Mouse (Mus musculus) G1E (cell line): ENCODE data around the gene Epha1. TPM values are rescaled to one million over a fixed set of nuclear protein-coding genes. Genes with fewer than 3 reads are reported as not detected.

Experiments
- ATAC-seq: 2 replicates; pipeline ENCODE4 v1.8.0; 2016; ENCODE audit warnings: mild to moderate bottlenecking; ENCODE audit not compliant: insufficient number of reproducible peaks, poor library complexity, low FRiP score, severe bottlenecking; ENCODE audit errors: extremely low read depth
- DNase-seq: peaks from one replicate; pipeline ENCODE4 v3.0.0; 2012; ENCODE audit warnings: low spot score
- H3K27me3 ChIP-seq: 2 replicates; pipeline ENCODE4 v1.6.1; 2012; ENCODE audit warnings: mild to moderate bottlenecking, low read length, inconsistent platforms; ENCODE audit not compliant: insufficient read depth
- H3K36me3 ChIP-seq: replicated peaks from 2 replicates; pipeline ENCODE3; 2012; ENCODE audit warnings: mild to moderate bottlenecking, inconsistent platforms
- H3K4me1 ChIP-seq: 2 replicates; pipeline ENCODE4 v1.6.1; 2012; ENCODE audit warnings: low read depth, low read length, inconsistent platforms, mixed read lengths; ENCODE audit not compliant: insufficient read depth
- H3K4me3 ChIP-seq: 2 replicates; pipeline ENCODE4 v1.5.1; 2012; ENCODE audit warnings: low read depth, mild to moderate bottlenecking, inconsistent platforms, low read length, moderate library complexity, mixed read lengths
- H3K9me3 ChIP-seq: replicated peaks from 2 replicates; pipeline ENCODE4 v1.6.1; 2012; ENCODE audit warnings: inconsistent platforms
- CTCF ChIP-seq: IDR thresholded peaks from 2 replicates; pipeline ENCODE4 v1.5.1; 2012; ENCODE audit warnings: low read depth, low read length, inconsistent platforms, mixed read lengths
- GATA1 ChIP-seq: IDR thresholded peaks from 2 replicates; pipeline ENCODE4 v1.6.1; 2012; ENCODE audit warnings: borderline replicate concordance, low read length, inconsistent platforms, mixed read lengths
- GATA2 ChIP-seq: IDR thresholded peaks from 2 replicates; pipeline ENCODE4 v1.6.1; 2012; ENCODE audit warnings: low read depth, low read length, inconsistent platforms, borderline replicate concordance
- POLR2AphosphoS5 ChIP-seq: IDR thresholded peaks from 2 replicates; pipeline ENCODE4 v1.6.1; 2012; ENCODE audit warnings: low read depth, low read length, inconsistent platforms; ENCODE audit not compliant: insufficient replicate concordance
- TAL1 ChIP-seq: conservative IDR thresholded peaks from 2 replicates; pipeline ENCODE4 v1.6.1; 2012; ENCODE audit warnings: low read depth, low read length, inconsistent platforms, mixed read lengths
- polyA plus RNA-seq: library from polyadenylated mRNA; stranded (reverse); fragments of >175 nt; gene quantifications from 2 replicates; pipeline ENCODE4 v1.2.3, GENCODE M21; 2012
- total RNA-seq, 2 experiments: library from RNA; stranded (forward) in 1 of 2; stranded (reverse) in 1 of 2; fragments of 200-1000 nt in 1 of 2; fragments of >200 nt in 1 of 2; fragmentation: Nextera tagmentation in 1 of 2; gene quantifications; 2 replicates each; pipeline ENCODE4 v1.2.3; 2014 to 2017

The Epha1 gene
- total and polyA plus RNA-seq, 3 experiments = not detected

- DNase-seq = no peak
- peaks cover 36% of the 10 kb centered on the region for H3K27me3 ChIP-seq
- no peaks in the 10 kb centered on the region for H3K9me3 ChIP-seq
- H3K4me1 ChIP-seq = peaks cover 4% of the 10 kb centered on the region; the same call in 1 of the 2 replicates
- TF ChIP-seq TAL1 (no peak), CTCF (no peak), POLR2AphosphoS5 (no peak), GATA1 (no peak), GATA2 (no peak)
- no peaks in the 10 kb centered on the region for H3K36me3 ChIP-seq
- no peak for ATAC-seq
- no peak overlapping the region for H3K4me3 ChIP-seq
Measured at GRCm38 (mm10) chr6:42370630-42371363, 2.3 kb downstream of the Epha1 start.

- no peaks in the 10 kb centered on the region for H3K9me3 ChIP-seq
- H3K27me3 ChIP-seq = peaks cover 34% of the 10 kb centered on the region
- H3K4me3 ChIP-seq = no peak overlapping the region
- H3K36me3 ChIP-seq = no peaks in the 10 kb centered on the region
- H3K4me1 ChIP-seq = peaks cover 4% of the 10 kb centered on the region; the same call in 1 of the 2 replicates
- DNase-seq = no peak
- TF ChIP-seq TAL1 (no peak), GATA1 (no peak), GATA2 (no peak), CTCF (no peak), POLR2AphosphoS5 (no peak)
- no peak for ATAC-seq
Measured at GRCm38 (mm10) chr6:42369870-42370269, 3.2 kb downstream of the Epha1 start.

GRCm38 (mm10) chr6:42365215-42365614 lies 7.9 kb downstream of the Epha1 start:
- Histone ChIP-seq H3K36me3 (no peaks in the 10 kb centered on the region), H3K4me3 (no peak overlapping the region), H3K4me1 (no peaks in the 10 kb centered on the region; the same call in 1 of the 2 replicates), H3K27me3 (peaks cover 23% of the 10 kb centered on the region), H3K9me3 (no peaks in the 10 kb centered on the region)
- no peak for ATAC-seq
- DNase-seq = no peak
- TF ChIP-seq CTCF (no peak), GATA2 (no peak), TAL1 (no peak), GATA1 (no peak), POLR2AphosphoS5 (no peak)

- no peaks in the 10 kb centered on the region for H3K9me3 ChIP-seq
- no peak overlapping the region for H3K4me3 ChIP-seq
- TF ChIP-seq POLR2AphosphoS5 (no peak), TAL1 (no peak), CTCF (no peak), GATA1 (no peak), GATA2 (no peak)
- peaks cover 2% of the 10 kb centered on the region for H3K36me3 ChIP-seq
- DNase-seq (no peak), ATAC-seq (no peak)
- peaks cover 23% of the 10 kb centered on the region for H3K27me3 ChIP-seq
- no peaks in the 10 kb centered on the region; the same call in 1 of the 2 replicates for H3K4me1 ChIP-seq
Measured at GRCm38 (mm10) chr6:42364607-42365006, 8.5 kb downstream of the Epha1 start.

GRCm38 (mm10) chr6:42364066-42364465 lies 9.0 kb downstream of the Epha1 start:
- Histone ChIP-seq H3K9me3 (no peaks in the 10 kb centered on the region), H3K27me3 (peaks cover 23% of the 10 kb centered on the region), H3K36me3 (peaks cover 5% of the 10 kb centered on the region), H3K4me1 (no peaks in the 10 kb centered on the region; the same call in 1 of the 2 replicates), H3K4me3 (no peak overlapping the region)
- TF ChIP-seq GATA2 (no peak), TAL1 (no peak), POLR2AphosphoS5 (no peak)
- ATAC-seq (no peak), DNase-seq (no peak)

- Histone ChIP-seq H3K4me1 (no peaks in the 10 kb centered on the region; the same call in 1 of the 2 replicates), H3K4me3 (no peak overlapping the region), H3K27me3 (peaks cover 23% of the 10 kb centered on the region), H3K36me3 (peaks cover 12% of the 10 kb centered on the region), H3K9me3 (no peaks in the 10 kb centered on the region)
- DNase-seq = no peak
- TF ChIP-seq GATA2 = no peak
- TF ChIP-seq GATA1 = no peak
- no peak for TF ChIP-seq POLR2AphosphoS5
- TF ChIP-seq TAL1 = no peak
- TF ChIP-seq CTCF = no peak
- no peak for ATAC-seq
Measured at GRCm38 (mm10) chr6:42362974-42363373, 10.1 kb downstream of the Epha1 start.
